Mouse (Mus musculus) stomach, embryonic 15.5 days (tissue): Measurements from ENCODE around the gene Fmnl3. TPM values are rescaled to one million over a fixed set of nuclear protein-coding genes. Genes with fewer than 3 reads are reported as not detected.

Experiments used
- ATAC-seq: fragments of 200-750 bp; cut with Nextera tagmentation; 2 replicates; pipeline ENCODE4 v1.8.0; 2017; ENCODE audit warnings: low read depth, moderate number of reproducible peaks, moderate TSS enrichment; ENCODE audit not compliant: insufficient read depth, low FRiP score
- H3K27ac ChIP-seq: fragments of 300-500 bp; sonication (generic); 2 replicates; pipeline ENCODE4 v1.5.1; 2015; ENCODE audit warnings: mild to moderate bottlenecking, inconsistent platforms
- H3K27me3 ChIP-seq: fragments of 300-500 bp; sonication (generic); replicated peaks from 2 replicates; pipeline ENCODE4 v1.6.1; 2015; ENCODE audit warnings: inconsistent platforms
- H3K36me3 ChIP-seq: fragments of 300-500 bp; sonication (generic); 2 replicates; pipeline ENCODE4 v1.6.1; 2015; ENCODE audit warnings: inconsistent platforms
- H3K4me1 ChIP-seq: fragments of 300-500 bp; sonication (generic); 2 replicates; pipeline ENCODE4 v1.6.1; 2015; ENCODE audit warnings: inconsistent platforms
- H3K4me2 ChIP-seq: fragments of 300-500 bp; sonication (generic); 2 replicates; pipeline ENCODE4 v1.6.1; 2015; ENCODE audit warnings: mild to moderate bottlenecking, inconsistent platforms
- H3K4me3 ChIP-seq: fragments of 300-500 bp; sonication (generic); replicated peaks from 2 replicates; pipeline ENCODE4 v1.5.1; 2015; ENCODE audit warnings: inconsistent platforms
- H3K9ac ChIP-seq: fragments of 300-500 bp; sonication (generic); 2 replicates; pipeline ENCODE4 v1.6.1; 2015; ENCODE audit warnings: inconsistent platforms
- H3K9me3 ChIP-seq: fragments of 300-500 bp; sonication (generic); 2 replicates; pipeline ENCODE4 v1.6.1; 2016; ENCODE audit warnings: inconsistent platforms
- WGBS: fragments of 180-500 bp; shearing (Covaris S2); methylation state at CpG from one replicate; pipeline ENCODE4 v1.1.7; 2015; 5-methylcytosine and 5-hydroxymethylcytosine counted together
- polyA plus RNA-seq: library from polyadenylated mRNA; unstranded; fragments of >200 nt; fragmentation: Nextera tagmentation; extraction: Ambion mirVana; gene quantifications from 2 replicates; pipeline ENCODE4 v1.2.1, GENCODE M21; 2015

Fmnl3 gene
- polyA plus RNA-seq, 1 experiment from 2014 or later: 18.2 TPM

DNA sequence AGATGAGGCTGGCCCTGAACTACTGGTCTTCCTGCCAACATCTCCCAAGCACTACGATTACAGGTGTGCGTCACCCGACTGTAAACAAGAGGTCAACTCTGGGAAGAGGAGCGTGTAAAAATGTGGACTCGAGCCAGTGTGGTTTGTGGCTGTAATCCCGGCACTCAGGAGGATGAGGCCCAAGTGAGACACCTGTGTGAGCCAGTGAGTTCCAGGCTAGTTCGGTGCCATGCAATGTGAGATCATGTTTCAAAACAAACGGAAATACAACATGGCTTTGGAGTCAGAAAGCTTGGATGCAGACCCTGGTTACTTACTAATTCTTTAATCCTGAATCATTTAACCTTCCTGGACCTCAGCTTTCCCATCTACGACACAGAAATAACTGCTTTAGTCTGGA, 11.3 kb downstream of the Fmnl3 start:
- Histone ChIP-seq H3K27ac (no peak overlapping the region), H3K9me3 (no peaks in the 10 kb centered on the region), H3K4me1 (peaks cover under 1% of the 10 kb centered on the region; the same call in 1 of the 2 replicates), H3K4me2 (no peak overlapping the region), H3K9ac (no peak overlapping the region), H3K27me3 (no peaks in the 10 kb centered on the region), H3K4me3 (no peak overlapping the region), H3K36me3 (no peaks in the 10 kb centered on the region)
- WGBS: 70% methylated on average over 9 of the region's 9 CpGs
- ATAC-seq: no peak

DNA sequence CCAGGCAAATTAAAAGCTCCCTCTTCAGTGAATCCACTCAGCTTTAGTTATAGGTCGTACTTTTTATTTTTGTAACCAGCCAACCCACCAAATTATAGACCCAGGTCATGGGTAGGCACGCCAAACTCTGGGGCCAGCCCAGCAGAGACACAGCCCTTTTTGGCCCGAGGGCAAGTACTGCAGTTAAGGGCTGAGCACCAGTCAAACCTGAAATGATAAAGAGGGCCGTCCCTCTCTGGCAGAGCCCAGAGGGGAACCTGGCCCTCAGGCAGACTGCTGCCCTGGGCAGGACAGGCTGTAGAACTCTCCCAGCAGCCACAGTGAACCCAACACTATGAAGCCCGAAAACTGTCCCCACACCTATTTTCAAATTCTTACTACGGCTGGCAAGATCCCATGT, 13.8 kb downstream of the Fmnl3 start:
- H3K9me3 ChIP-seq: no peaks in the 10 kb centered on the region
- no peaks in the 10 kb centered on the region for H3K36me3 ChIP-seq
- H3K27me3 ChIP-seq: no peaks in the 10 kb centered on the region
- no peak for ATAC-seq
- no peak overlapping the region for H3K4me3 ChIP-seq
- no peak overlapping the region for H3K27ac ChIP-seq
- H3K9ac ChIP-seq: no peak overlapping the region
- 67% methylated on average over 6 of the region's 6 CpGs for WGBS
- H3K4me1 ChIP-seq: no peaks in the 10 kb centered on the region
- H3K4me2 ChIP-seq: no peak overlapping the region

DNA sequence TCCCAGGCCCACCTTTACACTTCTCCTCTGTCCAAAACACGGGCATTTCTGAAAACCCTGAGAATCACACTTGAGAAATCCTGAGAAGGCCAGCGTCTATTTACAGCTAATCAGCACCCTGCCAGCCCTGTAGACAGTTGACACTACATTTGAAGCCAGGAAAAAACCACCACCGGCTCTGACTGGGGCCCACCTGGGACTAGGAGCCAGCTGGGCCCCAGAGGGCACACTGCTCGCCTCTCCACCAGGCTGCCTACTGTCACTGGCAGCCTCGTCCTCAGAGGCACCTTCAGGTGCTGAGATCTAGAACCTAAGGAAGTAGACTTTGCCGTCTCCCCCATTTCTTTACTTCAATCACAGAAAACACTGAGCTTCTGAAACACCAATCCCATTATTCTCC, 14.6 kb downstream of the Fmnl3 start:
- H3K4me2 ChIP-seq: no peak overlapping the region
- ATAC-seq: no peak
- no peaks in the 10 kb centered on the region for H3K27me3 ChIP-seq
- no peak overlapping the region for H3K9ac ChIP-seq
- no peak overlapping the region for H3K27ac ChIP-seq
- 66% methylated on average over 6 of the region's 6 CpGs for WGBS
- no peak overlapping the region for H3K4me3 ChIP-seq
- no peaks in the 10 kb centered on the region for H3K36me3 ChIP-seq
- H3K4me1 ChIP-seq: no peaks in the 10 kb centered on the region
- no peaks in the 10 kb centered on the region for H3K9me3 ChIP-seq

DNA sequence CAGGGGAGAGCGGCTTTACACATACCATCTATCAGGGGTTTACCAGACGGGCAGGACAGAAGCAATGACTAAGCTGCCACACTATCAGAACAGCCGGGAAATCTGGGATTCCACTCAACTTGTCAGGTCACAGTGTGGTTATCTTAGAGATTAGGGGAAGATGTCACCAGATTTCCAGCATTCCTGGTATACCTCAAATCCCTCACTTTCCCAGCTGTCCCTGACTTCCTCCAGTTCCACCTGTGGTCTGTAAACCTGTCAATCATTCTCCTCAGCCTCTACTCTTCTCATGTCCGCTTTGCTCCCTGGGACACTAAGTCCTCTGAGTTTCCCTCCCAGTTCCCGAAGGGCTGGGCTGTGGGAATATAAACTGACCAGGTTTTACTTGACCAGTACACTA, 18.0 kb downstream of the Fmnl3 start:
- WGBS: 57% methylated on average over 5 of the region's 5 CpGs
- no peak for ATAC-seq

GRCm38 (mm10) chr15:99351610-99352009, 18.7 kb downstream of the Fmnl3 start:
- ATAC-seq: no peak
- WGBS: 70% methylated on average over 6 of the region's 6 CpGs
- Histone ChIP-seq H3K4me3 (no peak overlapping the region), H3K9me3 (no peaks in the 10 kb centered on the region), H3K4me2 (no peak overlapping the region), H3K4me1 (0 out of 2 replicates have a peak, but pooled peaks cover 7% of the 10 kb centered on the region), H3K9ac (no peak overlapping the region), H3K27me3 (no peaks in the 10 kb centered on the region), H3K36me3 (no peaks in the 10 kb centered on the region), H3K27ac (no peak overlapping the region)

More for the DNA sequence above, 18.0 kb downstream of the Fmnl3 start:
- Histone ChIP-seq H3K27ac (no peak overlapping the region), H3K4me1 (0 out of 2 replicates have a peak, but pooled peaks cover 7% of the 10 kb centered on the region), H3K27me3 (no peaks in the 10 kb centered on the region), H3K4me3 (no peak overlapping the region), H3K9ac (no peak overlapping the region), H3K9me3 (no peaks in the 10 kb centered on the region), H3K4me2 (no peak overlapping the region), H3K36me3 (no peaks in the 10 kb centered on the region)

- ATAC-seq: no peak
- Histone ChIP-seq H3K27ac (peak overlapping the region; percentile 78; the same call in 1 of the 2 replicates), H3K9ac (no peak overlapping the region), H3K9me3 (no peaks in the 10 kb centered on the region), H3K4me2 (no peak overlapping the region), H3K4me3 (no peak overlapping the region), H3K4me1 (peaks cover 54% of the 10 kb centered on the region), H3K36me3 (no peaks in the 10 kb centered on the region), H3K27me3 (no peaks in the 10 kb centered on the region)
- 66% methylated on average over 4 of the region's 4 CpGs for WGBS
Observed at GRCm38 (mm10) chr15:99344961-99345360, 25.3 kb downstream of the Fmnl3 start.

DNA sequence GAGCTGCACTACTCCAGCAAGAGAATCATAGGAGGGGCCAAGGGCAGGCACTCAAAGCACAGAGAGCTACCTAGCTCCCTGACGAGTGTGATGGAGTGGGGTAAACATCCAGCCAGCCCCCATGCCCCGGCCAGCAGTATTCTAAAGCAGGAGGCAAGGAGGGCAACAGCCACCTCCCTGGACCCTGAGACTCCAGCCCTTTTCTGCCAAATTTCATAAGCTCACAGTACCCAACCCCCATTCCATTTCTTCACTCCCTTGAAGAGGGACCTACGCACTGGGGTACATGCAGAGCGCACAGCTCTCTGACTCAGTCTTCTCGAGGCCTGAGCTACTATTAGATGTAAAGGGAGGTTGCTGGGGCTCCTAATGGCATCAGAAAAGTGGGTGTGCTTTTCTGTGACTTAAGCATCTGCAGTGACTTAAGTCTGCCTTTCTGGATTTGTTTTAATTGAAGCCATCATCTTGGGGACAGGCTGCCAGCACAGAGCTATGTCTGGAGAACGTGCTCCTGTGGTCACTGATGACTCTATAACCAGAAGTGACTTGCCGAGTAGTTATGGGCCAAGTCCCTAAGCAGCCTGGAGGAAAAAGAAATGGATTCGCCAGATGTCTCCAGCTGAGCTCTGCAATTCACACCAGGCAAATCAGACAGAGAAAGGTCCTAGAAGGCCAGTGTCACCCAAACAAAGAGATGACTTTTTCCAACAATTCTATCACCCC, 26.0 kb downstream of the Fmnl3 start:
- WGBS: 45% methylated on average over 8 of the region's 8 CpGs
- H3K4me1 ChIP-seq: peaks cover 55% of the 10 kb centered on the region
- no peak overlapping the region for H3K9ac ChIP-seq

GRCm38 (mm10) chr15:99343414-99344147, 26.7 kb downstream of the Fmnl3 start:
- Histone ChIP-seq H3K27ac (peak overlapping the region; percentile 78), H3K9me3 (no peaks in the 10 kb centered on the region), H3K9ac (no peak overlapping the region), H3K4me3 (no peak overlapping the region), H3K4me1 (peaks cover 60% of the 10 kb centered on the region), H3K27me3 (no peaks in the 10 kb centered on the region), H3K36me3 (no peaks in the 10 kb centered on the region), H3K4me2 (0 out of 2 replicates have a peak overlapping the region, but pooled peaks have one; percentile 9)
- 22% methylated on average over 5 of the region's 5 CpGs for WGBS
- ATAC-seq: peak; percentile 50; the same call in 1 of the 2 replicates

More for the DNA sequence above, 26.0 kb downstream of the Fmnl3 start:
- Histone ChIP-seq H3K4me3 (no peak overlapping the region), H3K9me3 (no peaks in the 10 kb centered on the region), H3K27ac (peak overlapping the region; percentile 78), H3K4me2 (0 out of 2 replicates have a peak overlapping the region, but pooled peaks have one; percentile 9), H3K27me3 (no peaks in the 10 kb centered on the region), H3K36me3 (no peaks in the 10 kb centered on the region)
- no peak for ATAC-seq

DNA sequence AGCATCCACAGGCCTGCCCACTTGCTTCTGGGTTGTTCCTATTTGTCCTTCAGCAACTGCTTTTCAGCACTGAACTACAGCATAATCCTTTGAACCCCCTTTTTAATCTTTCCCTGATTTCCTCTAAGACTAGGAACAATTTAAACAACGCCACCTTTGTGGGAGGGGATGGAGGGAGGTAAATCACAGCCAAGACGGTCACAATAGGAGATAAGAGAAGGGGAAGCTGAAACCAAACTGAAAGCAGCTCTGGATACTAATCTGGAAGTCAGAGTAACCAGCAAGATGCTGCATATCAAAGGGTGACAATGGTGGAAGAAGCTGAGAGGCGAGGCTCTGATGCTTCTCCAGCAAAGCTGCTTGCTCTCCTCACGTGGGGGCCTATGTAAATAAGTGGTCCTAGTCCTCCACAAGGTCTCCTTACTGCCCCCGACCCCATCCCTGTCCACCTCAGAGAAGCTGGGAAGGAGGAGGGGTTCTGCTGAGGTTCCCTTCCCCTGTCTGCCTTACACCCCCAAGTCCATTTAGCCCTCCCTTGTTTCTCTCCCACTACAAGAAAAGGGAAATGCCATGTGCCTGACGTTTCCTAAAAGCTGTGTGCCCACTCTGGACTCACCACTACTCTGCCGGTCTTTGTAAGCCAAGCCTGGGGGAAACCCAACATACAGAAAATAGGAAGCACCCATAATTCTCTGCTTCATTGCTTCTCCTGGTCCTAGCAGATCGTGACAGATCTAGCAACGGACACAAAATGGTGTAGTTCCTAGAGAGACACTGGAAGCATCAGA, 27.9 kb downstream of the Fmnl3 start:
- ATAC-seq: no peak
- Histone ChIP-seq H3K36me3 (no peaks in the 10 kb centered on the region), H3K27me3 (no peaks in the 10 kb centered on the region), H3K4me3 (no peak overlapping the region), H3K9ac (no peak overlapping the region), H3K4me2 (no peak overlapping the region), H3K27ac (no peak overlapping the region; the same call in 1 of the 2 replicates), H3K4me1 (peaks cover 60% of the 10 kb centered on the region), H3K9me3 (no peaks in the 10 kb centered on the region)
- WGBS: 50% methylated on average over 9 of the region's 9 CpGs

GRCm38 (mm10) chr15:99341102-99341501, 29.2 kb downstream of the Fmnl3 start:
- Histone ChIP-seq H3K9ac (no peak overlapping the region), H3K9me3 (no peaks in the 10 kb centered on the region), H3K36me3 (no peaks in the 10 kb centered on the region), H3K27ac (no peak overlapping the region), H3K4me3 (no peak overlapping the region), H3K4me1 (peaks cover 60% of the 10 kb centered on the region), H3K4me2 (no peak overlapping the region), H3K27me3 (no peaks in the 10 kb centered on the region)
- ATAC-seq: no peak
- WGBS: 72% methylated on average over 3 of the region's 3 CpGs

DNA sequence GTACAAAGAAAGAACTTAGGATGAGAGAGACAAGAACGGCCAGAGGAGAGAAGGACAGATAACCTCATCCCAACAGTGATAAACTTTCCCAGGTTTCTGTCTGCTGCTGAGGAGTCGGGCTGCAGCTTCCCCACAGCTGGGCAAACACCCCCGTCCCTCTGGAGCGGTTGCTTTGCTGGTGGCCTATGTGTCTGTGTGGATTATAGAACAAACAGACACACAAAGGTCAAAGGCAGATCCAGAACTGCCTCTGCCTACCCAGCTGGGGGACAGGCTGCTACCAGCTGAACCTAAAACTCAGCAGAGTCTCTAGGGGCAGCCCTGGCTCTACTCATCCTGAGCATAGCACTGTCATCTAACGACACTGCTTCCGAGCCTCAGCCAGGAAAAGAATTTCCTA, 30.6 kb downstream of the Fmnl3 start:
- H3K4me1 ChIP-seq: peaks cover 56% of the 10 kb centered on the region
- no peak; the same call in 1 of the 2 replicates for ATAC-seq
- WGBS: 32% methylated on average over 6 of the region's 6 CpGs
- no peak overlapping the region for H3K27ac ChIP-seq
- no peaks in the 10 kb centered on the region for H3K27me3 ChIP-seq
- H3K9ac ChIP-seq: no peak overlapping the region
- H3K36me3 ChIP-seq: no peaks in the 10 kb centered on the region
- H3K4me2 ChIP-seq: no peak overlapping the region
- H3K9me3 ChIP-seq: no peaks in the 10 kb centered on the region
- H3K4me3 ChIP-seq: no peak overlapping the region
